Mouse (Mus musculus) gastrocnemius, postnatal 4 days (tissue): ENCODE data around the gene A930018P22Rik. TPM values are rescaled to one million over a fixed set of nuclear protein-coding genes. Genes with fewer than 3 reads are reported as not detected.
"Not testable (repeated sequence)": the region's sequence is repeated elsewhere in the genome, so short reads cannot be mapped to it uniquely, and the experiment has no call there.

ENCODE experiments used
- DNase-seq, 2 experiments: peaks; one replicate each; pipeline ENCODE4 v3.0.0; 2021 to 2022; ENCODE audit warnings: low spot score in 2 of 2, mixed read lengths in 2 of 2
- long read RNA-seq, 2 experiments: library from polyadenylated mRNA; stranded (forward); transcript quantifications; one replicate each; pipeline ENCODE4 v2.0.0; 2021
- total RNA-seq, 2 experiments: library from RNA; stranded (reverse); gene quantifications; 2 replicates each; pipeline ENCODE4 v1.2.3; 2021

Gene A930018P22Rik
- total RNA-seq, result 1 to 10 TPM; 1.3 to 2.6 TPM
- long read RNA-seq, experiment 1, partial matches to known transcripts, result 0 of 1 reads
- long read RNA-seq, experiment 1, other reads (novel, unspliced or antisense), result 0 of 1 reads
- long read RNA-seq, experiment 2, result 0 reads

DNA sequence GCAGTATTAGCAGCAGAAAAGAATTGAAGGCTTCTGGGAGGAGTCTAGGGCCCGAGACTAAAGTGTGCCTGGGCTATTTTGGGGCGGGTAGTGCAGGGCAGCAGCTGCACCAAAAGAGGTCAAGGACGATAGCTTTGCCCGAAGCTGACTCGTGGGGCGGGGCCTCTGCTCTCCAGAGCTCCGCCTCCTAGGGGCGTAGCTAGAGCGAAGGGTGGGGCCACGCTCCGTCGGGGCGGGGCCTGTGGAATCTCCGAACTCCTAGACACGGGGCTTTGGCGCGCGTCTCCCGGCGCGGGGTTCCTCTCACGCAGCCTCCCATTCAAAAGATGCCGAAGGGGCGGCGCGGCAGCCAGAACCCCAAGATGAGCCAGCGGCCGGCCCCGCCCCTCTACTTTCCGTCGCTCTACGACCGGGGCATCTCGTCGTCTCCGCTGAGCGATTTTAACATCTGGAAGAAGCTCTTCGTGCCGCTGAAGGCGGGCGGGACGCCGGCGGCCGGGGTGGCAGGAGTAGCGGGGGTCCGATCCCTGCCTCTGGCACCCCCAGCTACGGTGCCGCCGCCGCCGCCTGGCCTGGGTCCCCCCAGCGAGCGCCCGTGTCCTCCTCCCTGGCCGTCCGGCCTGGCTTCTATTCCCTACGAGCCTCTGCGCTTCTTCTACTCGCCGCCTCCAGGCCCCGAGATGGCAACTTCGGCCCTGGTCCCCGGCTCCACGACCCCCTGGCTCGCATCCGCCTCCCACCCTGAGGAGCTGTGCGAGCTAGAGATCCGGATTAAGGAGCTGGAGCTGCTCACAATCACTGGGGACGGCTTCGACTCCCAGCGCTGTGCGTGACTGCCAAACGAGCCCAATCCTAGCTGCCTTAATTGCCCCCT is at the start of gene A930018P22Rik:
Gene A930018P22Rik, plus strand, starts transcription at position 265 of the 874 bp plus-strand sequence.
- DNase-seq, result peak; percentile 82 to 91

DNA sequence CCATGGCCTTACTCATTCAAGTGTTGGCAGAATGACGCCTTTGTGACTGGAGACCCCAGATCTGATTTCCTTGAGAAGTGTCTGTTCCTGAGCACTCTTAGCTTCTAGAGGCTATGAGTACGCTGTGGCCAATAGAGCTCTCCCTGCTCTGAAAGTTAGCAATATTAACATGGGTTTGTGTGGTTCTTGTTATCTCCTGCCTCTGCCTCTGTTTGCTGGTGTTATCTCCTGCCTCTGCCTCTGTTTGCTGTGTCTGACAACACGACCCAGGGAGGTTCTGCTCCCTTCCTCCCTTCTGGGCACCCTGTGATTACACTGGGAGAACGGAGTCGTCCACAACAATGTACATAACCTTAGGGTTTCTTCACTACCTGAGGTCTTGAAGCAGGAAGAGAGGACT is 44.3 kb upstream of the A930018P22Rik start:
- not testable (repeated sequence) for DNase-seq

- DNase-seq, result not testable (repeated sequence)
Measured at GRCm38 (mm10) chr2:104081436-104082050, 41.0 kb upstream of the A930018P22Rik start.

- DNase-seq, result no peak
Measured at GRCm38 (mm10) chr2:104082474-104082873, 40.1 kb upstream of the A930018P22Rik start.

DNA sequence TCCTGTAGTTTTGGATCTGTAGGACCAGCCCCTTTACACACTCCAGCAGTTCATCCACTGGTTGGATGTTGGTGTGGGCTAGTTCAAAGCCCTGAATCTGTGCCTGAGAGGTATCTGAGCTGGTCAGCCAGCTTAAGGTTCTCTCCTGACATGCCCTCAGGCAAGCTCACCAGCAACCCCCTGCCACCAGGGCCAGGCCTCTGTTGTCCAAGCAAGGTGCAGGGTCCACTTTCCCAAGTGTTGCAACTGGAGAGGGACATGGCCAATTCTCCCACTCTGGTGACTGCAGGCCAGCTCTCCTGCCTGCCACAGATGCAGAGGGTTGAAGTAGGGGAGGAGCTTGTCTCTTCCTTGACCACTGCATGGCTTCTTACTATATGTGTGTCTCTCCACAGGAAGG is 38.5 kb upstream of the A930018P22Rik start:
- DNase-seq, result not testable (repeated sequence)

- DNase-seq, result not testable (repeated sequence)
Measured at GRCm38 (mm10) chr2:104087562-104087961, 35.0 kb upstream of the A930018P22Rik start.

GRCm38 (mm10) chr2:104093305-104093704 is 29.3 kb upstream of the A930018P22Rik start:
- DNase-seq, result no peak

DNA sequence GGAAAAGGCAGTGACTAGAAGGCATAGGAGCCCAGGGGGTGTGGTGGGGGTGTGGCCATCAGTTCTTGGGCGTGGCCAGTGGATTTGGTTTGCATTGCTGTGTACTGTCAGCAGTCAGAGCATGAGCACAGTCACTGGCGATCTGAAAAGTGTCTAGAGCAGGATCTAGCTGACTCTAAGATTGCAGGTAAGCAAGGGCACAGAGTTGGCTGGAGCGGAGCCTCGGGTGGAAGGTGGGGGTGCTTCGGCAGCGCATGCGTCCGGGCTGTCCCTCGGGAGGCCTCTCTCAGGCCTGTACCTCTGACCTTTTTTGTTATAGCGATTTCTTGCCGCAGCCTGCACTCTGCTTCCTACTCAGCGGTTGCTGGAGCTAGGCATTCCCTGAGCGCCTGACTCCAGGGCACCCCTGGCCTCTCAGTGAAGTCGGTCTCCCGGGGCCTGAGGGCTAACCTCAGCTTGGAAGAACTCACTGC is 26.8 kb upstream of the A930018P22Rik start, which contains the start of gene Cd59a:
Gene Cd59a, plus strand, starts transcription at position 61 of the 473 bp plus-strand sequence.
- peak; percentile 35 to 70 for DNase-seq

- no peak for DNase-seq
Measured at GRCm38 (mm10) chr2:104096256-104096655, 26.3 kb upstream of the A930018P22Rik start.

DNA sequence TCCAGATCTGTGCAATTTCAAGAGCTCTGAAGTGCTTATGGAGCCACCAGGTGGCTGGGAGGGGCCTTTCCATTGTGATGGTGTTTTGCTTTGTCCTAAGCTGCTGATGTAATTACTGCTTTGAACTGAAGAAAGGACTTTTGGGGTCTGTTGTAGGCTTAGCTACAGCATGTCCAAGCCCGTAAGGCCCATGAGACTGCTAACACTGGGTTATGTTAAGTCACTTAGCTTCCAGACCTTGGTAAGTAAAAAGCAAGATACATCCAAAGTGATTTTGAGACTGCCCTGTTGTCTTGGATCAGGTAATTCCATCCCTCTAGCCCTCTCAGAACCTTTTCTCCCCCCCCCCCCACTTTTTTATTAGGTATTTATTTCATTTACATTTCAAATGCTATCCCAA is 25.8 kb upstream of the A930018P22Rik start:
- DNase-seq, result not testable (repeated sequence)

DNA sequence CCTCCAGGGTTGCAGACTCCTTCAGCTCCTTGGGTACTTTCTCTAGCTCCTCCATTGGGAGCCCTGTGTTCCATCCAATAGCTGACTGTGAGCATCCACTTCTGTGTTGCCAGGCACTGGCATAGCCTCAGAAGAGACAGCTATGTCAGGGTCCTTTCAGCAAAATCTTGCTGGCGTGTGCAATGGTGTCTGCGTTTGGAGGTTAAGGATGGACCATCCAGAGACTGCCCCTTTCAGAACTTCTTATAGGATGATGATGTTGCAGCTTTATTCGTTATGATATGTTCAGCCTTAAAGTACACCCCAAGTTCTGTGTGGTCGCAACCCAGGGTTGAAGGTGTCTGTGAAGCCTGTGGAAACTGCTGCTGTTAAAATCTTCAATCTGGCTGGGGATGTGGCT is 25.2 kb upstream of the A930018P22Rik start:
- not testable (repeated sequence) for DNase-seq

- DNase-seq, result no peak
Measured at GRCm38 (mm10) chr2:104098529-104099230, 23.9 kb upstream of the A930018P22Rik start.

GRCm38 (mm10) chr2:104099231-104099585 is 23.4 kb upstream of the A930018P22Rik start:
- DNase-seq, result no peak

DNA sequence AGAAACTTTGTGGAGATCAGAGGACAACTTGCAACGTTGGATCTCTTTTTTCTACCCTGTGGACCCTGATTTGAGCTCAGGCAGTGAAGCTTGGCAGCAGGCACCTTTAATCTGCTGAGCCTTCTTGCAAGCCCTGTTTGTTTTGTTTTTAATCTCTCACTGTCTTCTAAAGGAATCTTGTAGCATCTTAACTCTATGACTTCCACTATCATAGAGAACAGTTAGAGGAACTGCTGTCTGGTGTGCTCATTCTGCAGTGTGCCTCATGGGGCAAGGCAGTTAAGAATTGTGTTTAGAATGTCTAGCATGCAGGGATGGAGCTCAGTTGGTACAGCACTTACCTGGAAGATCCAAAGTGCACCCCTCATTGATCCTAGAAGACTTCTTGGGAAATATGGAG is 22.6 kb upstream of the A930018P22Rik start:
- DNase-seq, result no peak

- DNase-seq, result no peak
Measured at GRCm38 (mm10) chr2:104104800-104105199, 17.8 kb upstream of the A930018P22Rik start.

DNA sequence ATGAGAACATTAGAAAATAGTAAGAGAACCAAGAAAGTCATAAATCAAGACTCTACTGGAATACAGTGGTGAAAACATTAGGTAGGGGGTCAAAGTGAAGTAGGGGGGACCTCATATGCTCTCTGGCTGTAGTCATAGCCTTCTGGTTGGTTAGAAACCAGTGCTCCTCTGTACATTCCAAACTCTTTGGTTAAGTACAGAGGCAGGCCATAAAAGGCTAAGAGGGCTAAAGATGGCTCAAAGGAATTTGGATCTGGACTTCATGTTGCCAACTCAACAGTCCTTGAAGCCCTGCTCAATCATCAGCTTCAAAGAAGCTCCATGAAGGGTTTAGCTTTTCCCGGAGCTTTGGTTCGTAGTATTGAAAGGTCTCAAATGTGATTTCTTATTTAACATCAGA is 13.5 kb upstream of the A930018P22Rik start:
- not testable (repeated sequence) for DNase-seq

- DNase-seq, result peak in 1 of 2 experiments; percentile 3
Measured at GRCm38 (mm10) chr2:104109528-104109927, 13.0 kb upstream of the A930018P22Rik start.

- peak in 1 of 2 experiments; percentile 2 for DNase-seq
Measured at GRCm38 (mm10) chr2:104110031-104110430, 12.5 kb upstream of the A930018P22Rik start.

GRCm38 (mm10) chr2:104111170-104111797 is 11.3 kb upstream of the A930018P22Rik start:
- not testable (repeated sequence) for DNase-seq

DNA sequence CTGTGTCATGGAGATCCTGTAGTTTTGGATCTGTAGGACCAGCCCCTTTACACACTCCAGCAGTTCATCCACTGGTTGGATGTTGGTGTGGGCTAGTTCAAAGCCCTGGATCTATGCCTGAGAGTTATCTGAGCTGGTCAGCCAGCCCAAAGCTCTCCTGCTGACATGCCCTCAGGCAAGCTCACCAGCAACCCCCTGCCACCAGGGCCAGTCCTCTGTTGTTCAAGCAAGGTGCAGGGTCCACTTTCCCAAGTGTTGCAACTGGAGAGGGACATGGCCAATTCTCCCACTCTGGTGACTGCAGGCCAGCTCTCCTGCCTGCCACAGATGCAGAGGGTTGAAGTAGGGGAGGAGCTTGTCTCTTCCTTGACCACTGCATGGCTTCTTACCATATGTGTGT is 9.0 kb upstream of the A930018P22Rik start:
- not testable (repeated sequence) for DNase-seq

- DNase-seq, result no peak
Measured at GRCm38 (mm10) chr2:104114898-104115297, 7.7 kb upstream of the A930018P22Rik start.
